Mouse (Mus musculus): ENCODE results near the gene Phf24. TPM values are rescaled to one million over a fixed set of nuclear protein-coding genes. Genes with fewer than 3 reads are reported as not detected.

Gene Phf24
- total and polyA plus RNA-seq, 3 experiments, result not detected

- Histone ChIP-seq H3K36me3 (replicated peaks in 1 of 2; ENCODE audit: control insufficient read depth in 1 of 2, insufficient read depth in 1 of 2, low read length in 1 of 2) (no peaks in the 10 kb centered on the region), H3K27me3 (replicated peaks) (peaks cover 87% of the 10 kb centered on the region), H3K4me3 (replicated peaks in 1 of 3; ENCODE audit: low read depth in 2 of 3, low read length in 2 of 3, poor library complexity in 1 of 3) (no peak overlapping the region), H3K4me1 (ENCODE audit: control insufficient read depth in 1 of 2, insufficient read depth in 2 of 2) (no peaks in the 10 kb centered on the region), H3K27ac (ENCODE audit: insufficient read depth, low read depth) (no peak overlapping the region), H3K9ac (ENCODE audit: insufficient read depth, low read depth) (no peak overlapping the region), H3K9me3 (replicated peaks; ENCODE audit: low read length) (peaks cover 2% of the 10 kb centered on the region), H3K79me2 (replicated peaks; ENCODE audit: control insufficient read depth, extremely low read depth, insufficient read depth, poor library complexity, severe bottlenecking) (no peaks in the 10 kb centered on the region), H3K4me2 (ENCODE audit: insufficient read depth, low read depth, poor library complexity, severe bottlenecking) (no peak overlapping the region)
- no peak for TF ChIP-seq MEF2A (IDR thresholded peaks at IDR 0.05; ENCODE audit: borderline replicate concordance, low read depth, low read length)
- no peak for TF ChIP-seq USF2 (conservative IDR thresholded peaks at IDR 0.05; ENCODE audit: low read depth, low read length)
- no peak for TF ChIP-seq JUND (conservative IDR thresholded peaks at IDR 0.05; ENCODE audit: low read depth, low read length)
- no peak for TF ChIP-seq IRF4 (IDR thresholded peaks at IDR 0.05; ENCODE audit: low read depth, low read length)
- TF ChIP-seq MAX (IDR thresholded peaks at IDR 0.05; ENCODE audit: low read length), result no peak
- no peak for TF ChIP-seq ZC3H11A (IDR thresholded peaks at IDR 0.05; ENCODE audit: low read depth, low read length)
- TF ChIP-seq MAZ (IDR thresholded peaks at IDR 0.05; ENCODE audit: low read depth, low read length), result no peak
- no peak for TF ChIP-seq BHLHE40 (IDR thresholded peaks at IDR 0.05; ENCODE audit: low read depth, low read length)
- no peak for TF ChIP-seq POLR2AphosphoS2 (IDR thresholded peaks at IDR 0.05; ENCODE audit: low read depth, low read length)
- no peak for TF ChIP-seq UBTF (IDR thresholded peaks at IDR 0.05; ENCODE audit: low read depth, low read length)
- no peak for TF ChIP-seq MYC (IDR thresholded peaks at IDR 0.05; ENCODE audit: low read depth, low read length)
- in situ Hi-C loops (cut with MboI; ENCODE audit: low pct_ligation_motif_present, low pct_unique_long_range_greater_than_20kb, low sequenced_read_pairs), result no loop called here
- dilution Hi-C loops (cut with MboI; ENCODE audit: extremely low pct_ligation_motif_present, extremely low pct_unique_long_range_greater_than_20kb, low sequenced_read_pairs), result no loop called here
- no peak for DNase-seq (ENCODE audit: extremely low read depth)
These were observed 4.3 kb downstream of the Phf24 start for GRCm38 (mm10) chr4:42920726-42921125.

DNA sequence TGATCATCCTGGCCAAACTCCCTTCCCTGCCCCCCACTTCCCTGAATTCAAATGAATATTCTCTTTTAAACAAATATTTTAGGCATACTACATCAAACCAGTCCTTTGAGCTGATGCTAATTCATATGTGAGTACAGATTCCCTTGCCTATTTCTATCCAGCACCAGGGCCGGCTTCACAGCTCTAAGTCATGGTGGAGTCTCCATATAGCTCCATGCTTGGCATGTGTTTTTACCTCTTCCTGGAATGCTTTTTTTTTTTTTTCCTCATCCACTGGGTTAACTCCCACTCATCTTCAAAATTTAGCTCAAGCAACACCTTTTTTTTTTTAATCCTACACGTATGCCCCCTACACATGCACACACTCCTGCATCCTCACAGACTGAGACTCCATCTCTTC, 5.1 kb downstream of the Phf24 start:
- Histone ChIP-seq H3K4me2 (ENCODE audit: insufficient read depth, low read depth, poor library complexity, severe bottlenecking) (no peak overlapping the region), H3K9ac (ENCODE audit: insufficient read depth, low read depth) (no peak overlapping the region), H3K4me3 (replicated peaks in 1 of 3; ENCODE audit: low read depth in 2 of 3, low read length in 2 of 3, poor library complexity in 1 of 3) (no peak overlapping the region), H3K27ac (ENCODE audit: insufficient read depth, low read depth) (no peak overlapping the region), H3K79me2 (replicated peaks; ENCODE audit: control insufficient read depth, extremely low read depth, insufficient read depth, poor library complexity, severe bottlenecking) (no peaks in the 10 kb centered on the region), H3K27me3 (replicated peaks) (peaks cover 87% of the 10 kb centered on the region), H3K36me3 (replicated peaks in 1 of 2; ENCODE audit: control insufficient read depth in 1 of 2, insufficient read depth in 1 of 2, low read length in 1 of 2) (no peaks in the 10 kb centered on the region), H3K4me1 (ENCODE audit: control insufficient read depth in 1 of 2, insufficient read depth in 2 of 2) (no peaks in the 10 kb centered on the region), H3K9me3 (replicated peaks; ENCODE audit: low read length) (peaks cover 2% of the 10 kb centered on the region)
- TF ChIP-seq MEF2A (IDR thresholded peaks at IDR 0.05; ENCODE audit: borderline replicate concordance, low read depth, low read length) (no peak), E2F4 (IDR thresholded peaks at IDR 0.05; ENCODE audit: insufficient replicate concordance, low read depth, low read length) (no peak), RAD21 (IDR thresholded peaks at IDR 0.05; ENCODE audit: low read depth, low read length) (no peak), NELFE (IDR thresholded peaks at IDR 0.05; ENCODE audit: low read depth, low read length) (no peak), TCF12 (IDR thresholded peaks at IDR 0.05; ENCODE audit: low read depth, low read length) (no peak), MAX (IDR thresholded peaks at IDR 0.05; ENCODE audit: low read length) (no peak), JUND (conservative IDR thresholded peaks at IDR 0.05; ENCODE audit: low read depth, low read length) (no peak), ZKSCAN1 (IDR thresholded peaks at IDR 0.05; ENCODE audit: borderline replicate concordance, low read depth, low read length) (no peak), CHD1 (IDR thresholded peaks at IDR 0.05; ENCODE audit: low read depth, low read length) (no peak), JUN (IDR thresholded peaks at IDR 0.05; ENCODE audit: insufficient read depth, low read depth, low read length) (no peak)
- no peak for DNase-seq (ENCODE audit: extremely low read depth)
- in situ Hi-C loops (cut with MboI; ENCODE audit: low pct_ligation_motif_present, low pct_unique_long_range_greater_than_20kb, low sequenced_read_pairs), result no loop called here
- dilution Hi-C loops (cut with MboI; ENCODE audit: extremely low pct_ligation_motif_present, extremely low pct_unique_long_range_greater_than_20kb, low sequenced_read_pairs), result no loop called here

Measured in CH12.LX (cell line).